Mouse (Mus musculus): ENCODE measurements around the gene Metap2. TPM values are rescaled to one million over a fixed set of nuclear protein-coding genes. Genes with fewer than 3 reads are reported as not detected.
A peak's percentile ranks its signal among the peaks of the same experiment; 100 is the strongest.

Metap2 gene
- 100 to 1,000 TPM; 134 to 137 TPM for total RNA-seq (2021)
- long read RNA-seq, experiment 1, full-length matches to known transcripts = 124 of 141 reads
- long read RNA-seq, experiment 1, partial matches to known transcripts = 2 of 141 reads
- long read RNA-seq, experiment 1, other reads (novel, unspliced or antisense) = 15 of 141 reads
- long read RNA-seq, experiment 2, full-length matches to known transcripts = 146 of 168 reads
- long read RNA-seq, experiment 2, partial matches to known transcripts = 5 of 168 reads
- long read RNA-seq, experiment 2, other reads (novel, unspliced or antisense) = 17 of 168 reads

GRCm38 (mm10) chr10:93897043-93897646 lies at the start of gene Metap2:
TSS of gene Metap2 (minus strand) at chr10:93897093.
- no peak for DNase-seq (ENCODE audit: low spot score in 2 of 2)

- DNase-seq (ENCODE audit: low spot score in 2 of 2) = no peak
Observed at GRCm38 (mm10) chr10:93945843-93946499, 49.1 kb upstream of the Metap2 start.

- DNase-seq (ENCODE audit: low spot score in 2 of 2) = peak; percentile 34 to 62
Observed at GRCm38 (mm10) chr10:93945364-93945763, 48.5 kb upstream of the Metap2 start.

GRCm38 (mm10) chr10:93944241-93944640 lies 47.3 kb upstream of the Metap2 start:
- no peak for DNase-seq (ENCODE audit: low spot score in 2 of 2)

GRCm38 (mm10) chr10:93940279-93940678 lies 43.4 kb upstream of the Metap2 start:
- no peak for DNase-seq (ENCODE audit: low spot score in 2 of 2)

- DNase-seq (ENCODE audit: low spot score in 2 of 2) = no peak
Observed at GRCm38 (mm10) chr10:93939676-93940075, 42.8 kb upstream of the Metap2 start.

- no peak for DNase-seq (ENCODE audit: low spot score in 2 of 2)
Observed at GRCm38 (mm10) chr10:93938844-93939271, 42.0 kb upstream of the Metap2 start.

GRCm38 (mm10) chr10:93933980-93934379 lies 37.1 kb upstream of the Metap2 start:
- peak in 1 of 2 experiments; percentile 5 for DNase-seq (ENCODE audit: low spot score in 2 of 2)

GRCm38 (mm10) chr10:93932861-93933260 lies 36.0 kb upstream of the Metap2 start:
- DNase-seq (ENCODE audit: low spot score in 2 of 2) = no peak

GRCm38 (mm10) chr10:93932020-93932419 lies 35.1 kb upstream of the Metap2 start:
- DNase-seq (ENCODE audit: low spot score in 2 of 2) = no peak

- DNase-seq (ENCODE audit: low spot score in 2 of 2) = no peak
Observed at GRCm38 (mm10) chr10:93931431-93931830, 34.5 kb upstream of the Metap2 start.

GRCm38 (mm10) chr10:93930236-93930824 lies 33.4 kb upstream of the Metap2 start:
- no peak for DNase-seq (ENCODE audit: low spot score in 2 of 2)

- DNase-seq (ENCODE audit: low spot score in 2 of 2) = no peak
Observed at GRCm38 (mm10) chr10:93924666-93925065, 27.8 kb upstream of the Metap2 start.

GRCm38 (mm10) chr10:93921160-93921559 lies 24.3 kb upstream of the Metap2 start:
- DNase-seq (ENCODE audit: low spot score in 2 of 2) = no peak

- DNase-seq (ENCODE audit: low spot score in 2 of 2) = peak; percentile 27 to 43
Observed at GRCm38 (mm10) chr10:93919227-93919626, 22.3 kb upstream of the Metap2 start.

GRCm38 (mm10) chr10:93918701-93919100 lies 21.8 kb upstream of the Metap2 start:
- DNase-seq (ENCODE audit: low spot score in 2 of 2) = no peak

- no peak for DNase-seq (ENCODE audit: low spot score in 2 of 2)
Observed at GRCm38 (mm10) chr10:93918087-93918486, 21.2 kb upstream of the Metap2 start.

- DNase-seq (ENCODE audit: low spot score in 2 of 2) = no peak
Observed at GRCm38 (mm10) chr10:93916778-93917177, 19.9 kb upstream of the Metap2 start.

- DNase-seq (ENCODE audit: low spot score in 2 of 2) = no peak
Observed at GRCm38 (mm10) chr10:93915531-93916275, 18.8 kb upstream of the Metap2 start.

- no peak for DNase-seq (ENCODE audit: low spot score in 2 of 2)
Observed at GRCm38 (mm10) chr10:93913525-93913924, 16.6 kb upstream of the Metap2 start.

GRCm38 (mm10) chr10:93912917-93913316 lies 16.0 kb upstream of the Metap2 start:
- DNase-seq (ENCODE audit: low spot score in 2 of 2) = no peak
